In genomic region chr11:69661221-69661881, GRCm38 (mm10) we compare ENCODE assay signal across 8 mouse cellular contexts. TPM values are rescaled to one million over a fixed set of nuclear protein-coding genes. Genes with fewer than 3 reads are reported as not detected.
DNase-seq lines count a peak whose midpoint lies in the region; ATAC-seq lines count a peak whose summit lies in the region.

No protein-coding gene starts in this region.

- peak; percentile 60 for DNase-seq in kidney, adult 9 months
- no peak for DNase-seq in kidney, adult 18-20 months
- peak; percentile 69 to 75 for DNase-seq in adrenal gland, postnatal 36 days
- no peak for DNase-seq in hindbrain, embryonic 10.5 days (ENCODE audit: low spot score)
- no peak for DNase-seq in right cerebral cortex, postnatal 4 days
- DNase-seq in layer of hippocampus, postnatal 36 days, result no peak
- no peak for DNase-seq in left cerebral cortex, postnatal 14 days (ENCODE audit: low spot score in 2 of 2)

- intact Hi-C loops in left cerebral cortex, postnatal 14 days (cut with DNase I), result no loop called here

- H3K9me3 ChIP-seq in hindbrain, embryonic 10.5 days, result no peaks in the 10 kb centered on the region
- H3K9me3 ChIP-seq in liver, embryonic 16.5 days (replicated peaks; ENCODE audit: control insufficient read depth, low read length), result no peaks in the 10 kb centered on the region

- no peak for ATAC-seq in liver, embryonic 16.5 days (ENCODE audit: low read depth)

- peak overlapping the region; percentile 86 for H3K4me2 ChIP-seq in liver, embryonic 16.5 days (ENCODE audit: low read depth, low read length)

- H3K27me3 ChIP-seq in hindbrain, embryonic 10.5 days (ENCODE audit: insufficient read depth, poor library complexity, severe bottlenecking), result no peaks in the 10 kb centered on the region
- no peaks in the 10 kb centered on the region for H3K27me3 ChIP-seq in liver, embryonic 16.5 days (ENCODE audit: control insufficient read depth, insufficient read depth, low read depth, low read length)

- H3K36me3 ChIP-seq in hindbrain, embryonic 10.5 days, result peaks cover 71% of the 10 kb centered on the region
- peaks cover 18% of the 10 kb centered on the region for H3K36me3 ChIP-seq in liver, embryonic 16.5 days (ENCODE audit: control insufficient read depth, insufficient read depth)

- peak overlapping the region; percentile 95 for H3K27ac ChIP-seq in hindbrain, embryonic 10.5 days
- H3K27ac ChIP-seq in liver, embryonic 16.5 days (ENCODE audit: low read length), result peak overlapping the region; percentile 96

- peak overlapping the region; percentile 76 for H3K9ac ChIP-seq in liver, embryonic 16.5 days (ENCODE audit: low read depth, low read length)

- peaks cover 37% of the 10 kb centered on the region for H3K4me1 ChIP-seq in hindbrain, embryonic 10.5 days (replicated peaks)
- peaks cover 30% of the 10 kb centered on the region for H3K4me1 ChIP-seq in liver, embryonic 16.5 days (ENCODE audit: control insufficient read depth, low read depth, low read length)

- 82% methylated on average over 3 of the region's 3 CpGs for WGBS in hindbrain, embryonic 10.5 days
- 39% methylated on average over 3 of the region's 3 CpGs for WGBS in liver, embryonic 16.5 days (ENCODE audit: insufficient replicate concordance)

- H3K4me3 ChIP-seq in hindbrain, embryonic 10.5 days, result peak overlapping the region; percentile 60
- peak overlapping the region; percentile 76 for H3K4me3 ChIP-seq in liver, embryonic 16.5 days (ENCODE audit: low read depth, low read length)

RNA-seq across cellular contexts. Expression of gene Mpdu1, which starts 1.1 kb away (rescaled TPM):
- total RNA-seq in adrenal gland, postnatal 36 days (2021), result 100 to 1,000 TPM in 1 of 2 experiments, 10 to 100 TPM in 1; 91.4 to 126 TPM
- polyA plus RNA-seq in hindbrain, embryonic 10.5 days (2016; fragmentation: Nextera tagmentation; extraction: Ambion mirVana), result 80.6 and 88.3 TPM in 2 replicates
- polyA plus RNA-seq in liver, embryonic 16.5 days (2015; fragmentation: Nextera tagmentation; extraction: Ambion mirVana), result 34.5 and 35.0 TPM in 2 replicates
- total RNA-seq in layer of hippocampus, postnatal 36 days (2021), result 10 to 100 TPM; 55.0 to 58.8 TPM
- total RNA-seq in left cerebral cortex, postnatal 14 days (2021), result 10 to 100 TPM; 77.6 to 83.7 TPM

RNA-seq across cellular contexts. Expression of gene Cd68, which starts 4.6 kb away (rescaled TPM):
- total RNA-seq in adrenal gland, postnatal 36 days (2021), result 10 to 100 TPM; 20.1 to 28.6 TPM
- 7.2 and 8.7 TPM in 2 replicates for polyA plus RNA-seq in hindbrain, embryonic 10.5 days (2016; fragmentation: Nextera tagmentation; extraction: Ambion mirVana)
- polyA plus RNA-seq in liver, embryonic 16.5 days (2015; fragmentation: Nextera tagmentation; extraction: Ambion mirVana), result 32.0 and 35.4 TPM in 2 replicates
- total RNA-seq in layer of hippocampus, postnatal 36 days (2021), result 10 to 100 TPM; 11.9 to 13.5 TPM
- 10 to 100 TPM; 13.5 to 13.8 TPM for total RNA-seq in left cerebral cortex, postnatal 14 days (2021)

RNA-seq across cellular contexts. Expression of gene Sox15, which starts 6.2 kb away (rescaled TPM):
- not detected for total RNA-seq in adrenal gland, postnatal 36 days (2021)
- 0.37 TPM in 1 of 2 replicates, not detected in the other for polyA plus RNA-seq in hindbrain, embryonic 10.5 days (2016; fragmentation: Nextera tagmentation; extraction: Ambion mirVana)
- polyA plus RNA-seq in liver, embryonic 16.5 days (2015; fragmentation: Nextera tagmentation; extraction: Ambion mirVana), result 0.11 TPM in 1 of 2 replicates, not detected in the other
- total RNA-seq in layer of hippocampus, postnatal 36 days (2021), result not detected
- not detected for total RNA-seq in left cerebral cortex, postnatal 14 days (2021)

RNA-seq across cellular contexts. Expression of gene Eif4a1, which starts 10.9 kb away (rescaled TPM):
- 100 to 1,000 TPM; 678 to 712 TPM for total RNA-seq in adrenal gland, postnatal 36 days (2021)
- 740 and 935 TPM in 2 replicates for polyA plus RNA-seq in hindbrain, embryonic 10.5 days (2016; fragmentation: Nextera tagmentation; extraction: Ambion mirVana)
- 223 and 225 TPM in 2 replicates for polyA plus RNA-seq in liver, embryonic 16.5 days (2015; fragmentation: Nextera tagmentation; extraction: Ambion mirVana)
- total RNA-seq in layer of hippocampus, postnatal 36 days (2021), result 100 to 1,000 TPM; 352 to 354 TPM
- 100 to 1,000 TPM; 368 to 371 TPM for total RNA-seq in left cerebral cortex, postnatal 14 days (2021)

RNA-seq across cellular contexts. Expression of gene Senp3, which starts 20.5 kb away (rescaled TPM):
- total RNA-seq in adrenal gland, postnatal 36 days (2021), result 10 to 100 TPM; 70.6 to 80.4 TPM
- 116 and 122 TPM in 2 replicates for polyA plus RNA-seq in hindbrain, embryonic 10.5 days (2016; fragmentation: Nextera tagmentation; extraction: Ambion mirVana)
- polyA plus RNA-seq in liver, embryonic 16.5 days (2015; fragmentation: Nextera tagmentation; extraction: Ambion mirVana), result 22.7 and 24.9 TPM in 2 replicates
- total RNA-seq in layer of hippocampus, postnatal 36 days (2021), result 100 to 1,000 TPM; 101 to 122 TPM
- 100 to 1,000 TPM in 1 of 2 experiments, 10 to 100 TPM in 1; 91.5 to 102 TPM for total RNA-seq in left cerebral cortex, postnatal 14 days (2021)

Comparison
In these comparisons a context has a peak if more than half of its experiments do, and no peak if none do; other contexts are left out.
1. DNase-seq: peak in kidney, adult 9 months (single experiment) and adrenal gland, postnatal 36 days (2 of 2); none in kidney, adult 18-20 months (single experiment), hindbrain, embryonic 10.5 days (single experiment), right cerebral cortex, postnatal 4 days (single experiment), layer of hippocampus, postnatal 36 days (0 of 2) and left cerebral cortex, postnatal 14 days (0 of 2).